Mouse (Mus musculus) testis, adult 2 months (tissue): ENCODE data around the gene Ccnd3.

Source experiments
- CTCF ChIP-seq: fragments of 200-500 bp; IDR thresholded peaks from 2 replicates; pipeline ENCODE4 v1.5.1; 2012; ENCODE audit warnings: low read depth, mild to moderate bottlenecking, inconsistent platforms, low read length, moderate library complexity; ENCODE audit not compliant: control insufficient read depth, insufficient read depth, insufficient replicate concordance
- POLR2A ChIP-seq: fragments of 200-500 bp; IDR thresholded peaks from 2 replicates; pipeline ENCODE4 v1.6.1; 2012; ENCODE audit warnings: low read depth, mild to moderate bottlenecking, inconsistent platforms, low read length, moderate library complexity; ENCODE audit not compliant: control insufficient read depth

DNA sequence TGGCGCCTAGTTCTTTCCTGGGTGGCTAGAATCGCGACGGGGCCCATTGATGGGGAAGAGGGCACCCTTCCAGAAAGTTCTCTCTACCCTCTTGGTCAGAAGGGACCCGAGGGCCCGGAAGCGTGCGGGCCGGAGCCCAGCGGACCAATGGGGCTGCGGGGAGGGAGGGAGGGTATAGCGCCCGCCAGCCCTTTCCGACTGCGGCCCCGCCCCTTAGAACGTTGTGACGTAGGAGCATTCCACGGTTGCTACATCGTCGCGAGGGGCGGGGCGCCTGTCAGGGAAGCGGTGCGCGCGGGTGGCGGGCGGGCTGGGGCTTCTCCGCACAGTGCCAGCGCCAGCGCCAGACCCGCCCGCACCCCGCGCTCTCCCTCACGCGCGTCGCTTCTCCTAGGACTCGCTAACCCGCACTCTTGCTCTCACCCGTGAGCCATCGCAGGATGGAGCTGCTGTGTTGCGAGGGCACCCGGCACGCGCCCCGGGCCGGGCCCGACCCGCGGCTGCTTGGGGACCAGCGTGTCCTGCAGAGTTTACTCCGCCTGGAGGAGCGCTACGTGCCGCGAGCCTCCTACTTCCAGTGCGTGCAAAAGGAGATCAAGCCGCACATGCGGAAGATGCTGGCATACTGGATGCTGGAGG lies 88.5 kb downstream of the Ccnd3 start:
- TF ChIP-seq POLR2A (0 out of 2 replicates have a peak, but pooled peaks have one; percentile 8), CTCF (no peak)
